Mouse (Mus musculus) midbrain, postnatal 0 days (tissue): Measurements from ENCODE around the gene Acss1. TPM values are rescaled to one million over a fixed set of nuclear protein-coding genes. Genes with fewer than 3 reads are reported as not detected.

Experiments used
- ATAC-seq: fragments of 200-750 bp; cut with Nextera tagmentation; 2 replicates; pipeline ENCODE4 v1.8.0; 2017; ENCODE audit warnings: moderate number of reproducible peaks, mild to moderate bottlenecking, moderate TSS enrichment, moderate library complexity; ENCODE audit not compliant: low FRiP score
- DNase-seq: peaks from one replicate; pipeline ENCODE4 v3.0.0-alpha.2; 2015; ENCODE audit warnings: low spot score
- H3K27ac ChIP-seq: fragments of 300-500 bp; sonication (generic); 2 replicates; pipeline ENCODE4 v1.5.1; 2014; ENCODE audit warnings: low read depth, mild to moderate bottlenecking, low read length, mixed read lengths
- H3K27me3 ChIP-seq: fragments of 300-500 bp; sonication (generic); 2 replicates; pipeline ENCODE4 v1.6.1; 2014; ENCODE audit warnings: low read length, control low read depth, mixed read lengths; ENCODE audit not compliant: insufficient read depth
- H3K36me3 ChIP-seq: fragments of 300-500 bp; sonication (generic); 2 replicates; pipeline ENCODE4 v1.6.1; 2014; ENCODE audit warnings: low read length, control low read depth, mixed read lengths; ENCODE audit not compliant: insufficient read depth
- H3K4me1 ChIP-seq: fragments of 300-500 bp; sonication (generic); 2 replicates; pipeline ENCODE4 v1.6.1; 2014; ENCODE audit warnings: mild to moderate bottlenecking, control low read depth, antibody characterized with exemption, low read length, mixed read lengths; ENCODE audit not compliant: insufficient read depth
- H3K4me2 ChIP-seq: fragments of 300-500 bp; sonication (generic); 2 replicates; pipeline ENCODE4 v1.6.1; 2014; ENCODE audit warnings: low read depth, mild to moderate bottlenecking, low read length, mixed read lengths; ENCODE audit not compliant: poor library complexity, severe bottlenecking
- H3K4me3 ChIP-seq: fragments of 300-500 bp; sonication (generic); 2 replicates; pipeline ENCODE4 v1.5.1; 2014; ENCODE audit warnings: low read depth, mild to moderate bottlenecking, low read length, moderate library complexity
- H3K9ac ChIP-seq: fragments of 300-500 bp; sonication (generic); replicated peaks from 2 replicates; pipeline ENCODE4 v1.6.1; 2014; ENCODE audit warnings: mild to moderate bottlenecking, low read length, moderate library complexity, mixed read lengths; ENCODE audit not compliant: poor library complexity, severe bottlenecking
- H3K9me3 ChIP-seq: fragments of 300-500 bp; sonication (generic); 2 replicates; pipeline ENCODE4 v1.6.1; 2016; ENCODE audit warnings: low read length, control low read depth
- CTCF ChIP-seq: IDR thresholded peaks from 2 replicates; pipeline ENCODE4 v1.5.1; 2016; ENCODE audit warnings: antibody characterized with exemption, mild to moderate bottlenecking
- WGBS: fragments of 180-500 bp; shearing (Covaris S2); extraction: QIAGEN DNeasy Blood & Tissue Kit; methylation state at CpG from one replicate; pipeline ENCODE4 v1.1.7; 2014; 5-methylcytosine and 5-hydroxymethylcytosine counted together
- polyA plus RNA-seq: library from polyadenylated mRNA; unstranded; fragments of >200 nt; fragmentation: Nextera tagmentation; extraction: Ambion mirVana; gene quantifications from 2 replicates; pipeline ENCODE4 v1.2.1, GENCODE M21; 2015
- total RNA-seq: library from RNA; depleted of rRNA; stranded (reverse); fragments of >200 nt; gene quantifications from 2 replicates; pipeline ENCODE4 v1.2.3, GENCODE M21; 2014

Acss1 gene
- total and polyA plus RNA-seq, 2 experiments from 2014 or later, result 14.5 to 22.7 TPM

GRCm38 (mm10) chr2:150656975-150657768, 11.1 kb downstream of the Acss1 start:
- 29% methylated on average over 8 of the region's 8 CpGs for WGBS
- Histone ChIP-seq H3K4me1 (no peaks in the 10 kb centered on the region), H3K9ac (no peak overlapping the region), H3K36me3 (peaks cover 4% of the 10 kb centered on the region; the same call in 1 of the 2 replicates), H3K27me3 (no peaks in the 10 kb centered on the region), H3K9me3 (no peaks in the 10 kb centered on the region), H3K27ac (peak overlapping the region; percentile 43; the same call in 1 of the 2 replicates), H3K4me3 (no peak overlapping the region), H3K4me2 (no peak overlapping the region)
- DNase-seq, result peak; percentile 49
- ATAC-seq, result peak; percentile 58; the same call in 1 of the 2 replicates
- no peak for TF ChIP-seq CTCF

GRCm38 (mm10) chr2:150656112-150656511, 12.2 kb downstream of the Acss1 start:
- Histone ChIP-seq H3K36me3 (peaks cover 4% of the 10 kb centered on the region; the same call in 1 of the 2 replicates), H3K27me3 (no peaks in the 10 kb centered on the region), H3K4me1 (no peaks in the 10 kb centered on the region), H3K4me3 (no peak overlapping the region), H3K9ac (no peak overlapping the region), H3K4me2 (no peak overlapping the region), H3K9me3 (no peaks in the 10 kb centered on the region), H3K27ac (no peak overlapping the region)
- 96% methylated on average over 3 of the region's 3 CpGs for WGBS
- no peak for TF ChIP-seq CTCF
- no peak for ATAC-seq
- no peak for DNase-seq

GRCm38 (mm10) chr2:150655290-150655689, 13.0 kb downstream of the Acss1 start:
- no peaks in the 10 kb centered on the region for H3K4me1 ChIP-seq
- H3K36me3 ChIP-seq, result peaks cover 4% of the 10 kb centered on the region; the same call in 1 of the 2 replicates
- no peaks in the 10 kb centered on the region for H3K9me3 ChIP-seq
- H3K27me3 ChIP-seq, result no peaks in the 10 kb centered on the region
- TF ChIP-seq CTCF, result no peak
- H3K4me3 ChIP-seq, result no peak overlapping the region
- no peak overlapping the region for H3K9ac ChIP-seq
- no peak overlapping the region for H3K27ac ChIP-seq
- DNase-seq (no peak), ATAC-seq (no peak)
- 83% methylated on average over 6 of the region's 6 CpGs for WGBS
- H3K4me2 ChIP-seq, result no peak overlapping the region

- DNase-seq, result no peak
- Histone ChIP-seq H3K4me1 (no peaks in the 10 kb centered on the region), H3K27me3 (no peaks in the 10 kb centered on the region), H3K4me3 (no peak overlapping the region), H3K9me3 (no peaks in the 10 kb centered on the region), H3K4me2 (no peak overlapping the region), H3K9ac (no peak overlapping the region), H3K27ac (no peak overlapping the region), H3K36me3 (peaks cover 4% of the 10 kb centered on the region; the same call in 1 of the 2 replicates)
- WGBS, result 90% methylated on average over 2 of the region's 2 CpGs
- TF ChIP-seq CTCF, result no peak
- ATAC-seq, result no peak
Measured at GRCm38 (mm10) chr2:150654814-150655213, 13.5 kb downstream of the Acss1 start.

- no peak overlapping the region for H3K27ac ChIP-seq
Measured at GRCm38 (mm10) chr2:150651366-150651765, 16.9 kb downstream of the Acss1 start.

GRCm38 (mm10) chr2:150650511-150651074, 17.7 kb downstream of the Acss1 start:
- WGBS, result 9% methylated on average over 7 of the region's 7 CpGs
- Histone ChIP-seq H3K27me3 (no peaks in the 10 kb centered on the region), H3K27ac (0 out of 2 replicates have a peak overlapping the region, but pooled peaks have one; percentile 27), H3K36me3 (no peaks in the 10 kb centered on the region), H3K9ac (no peak overlapping the region), H3K4me2 (no peak overlapping the region), H3K9me3 (no peaks in the 10 kb centered on the region), H3K4me1 (0 out of 2 replicates have a peak, but pooled peaks cover 4% of the 10 kb centered on the region), H3K4me3 (no peak overlapping the region)
- no peak for TF ChIP-seq CTCF
- no peak for DNase-seq
- no peak for ATAC-seq

More at GRCm38 (mm10) chr2:150651366-150651765, 16.9 kb downstream of the Acss1 start:
- no peak for TF ChIP-seq CTCF
- no peaks in the 10 kb centered on the region for H3K9me3 ChIP-seq
- H3K36me3 ChIP-seq, result no peaks in the 10 kb centered on the region
- H3K4me3 ChIP-seq, result no peak overlapping the region
- ATAC-seq, result no peak
- DNase-seq, result no peak
- 63% methylated on average over 9 of the region's 9 CpGs for WGBS
- no peak overlapping the region for H3K4me2 ChIP-seq
- no peaks in the 10 kb centered on the region for H3K27me3 ChIP-seq
- H3K9ac ChIP-seq, result no peak overlapping the region
- H3K4me1 ChIP-seq, result 0 out of 2 replicates have a peak, but pooled peaks cover 4% of the 10 kb centered on the region
